Mouse (Mus musculus) small intestine, adult 2 months (tissue): Measurements from ENCODE around the gene Ssmem1. TPM values are rescaled to one million over a fixed set of nuclear protein-coding genes. Genes with fewer than 3 reads are reported as not detected.

ENCODE experiments used
- H3K27ac ChIP-seq: fragments of 200-500 bp; 2 replicates; pipeline ENCODE4 v1.5.1; 2012; ENCODE audit warnings: low read depth, low read length, control low read depth, inconsistent platforms; ENCODE audit not compliant: insufficient read depth
- H3K27me3 ChIP-seq: fragments of 200-500 bp; 2 replicates; pipeline ENCODE4 v1.6.1; 2012; ENCODE audit warnings: mild to moderate bottlenecking, moderate library complexity, low read length, inconsistent platforms; ENCODE audit not compliant: control insufficient read depth, insufficient read depth
- H3K36me3 ChIP-seq: fragments of 200-500 bp; 2 replicates; pipeline ENCODE4 v1.6.1; 2012; ENCODE audit warnings: mild to moderate bottlenecking, low read length, control low read depth, inconsistent platforms; ENCODE audit not compliant: control insufficient read depth, insufficient read depth
- H3K4me1 ChIP-seq: fragments of 200-500 bp; 2 replicates; pipeline ENCODE4 v1.6.1; 2012; ENCODE audit warnings: low read length, inconsistent platforms, mixed read lengths; ENCODE audit not compliant: control insufficient read depth, insufficient read depth, insufficient read length
- H3K4me3 ChIP-seq: fragments of 200-500 bp; 2 replicates; pipeline ENCODE4 v1.5.1; 2012; ENCODE audit warnings: low read depth, mild to moderate bottlenecking, control low read depth, inconsistent platforms, low read length, moderate library complexity
- CTCF ChIP-seq: fragments of 200-500 bp; IDR thresholded peaks from 2 replicates; pipeline ENCODE4 v1.5.1; 2012; ENCODE audit warnings: low read depth, mild to moderate bottlenecking, control low read depth, inconsistent platforms, low read length, moderate library complexity, mixed read lengths; ENCODE audit not compliant: insufficient replicate concordance, insufficient read length; ENCODE audit errors: extremely low read depth
- POLR2A ChIP-seq: fragments of 200-500 bp; IDR thresholded peaks from 2 replicates; pipeline ENCODE4 v1.6.1; 2012; ENCODE audit warnings: low read depth, mild to moderate bottlenecking, control low read depth, inconsistent platforms, low read length, moderate library complexity
- WGBS: fragments of 180-500 bp; shearing (Covaris S2); methylation state at CpG from one replicate; pipeline ENCODE4 v1.1.7; 2018; 5-methylcytosine and 5-hydroxymethylcytosine counted together
- polyA plus RNA-seq: library from polyadenylated mRNA; depleted of rRNA; stranded (reverse); fragments of >200 nt; gene quantifications from 2 replicates; pipeline ENCODE4 v1.2.3, GENCODE M21; 2012

The Ssmem1 gene
- polyA plus RNA-seq, 1 experiment: not detected

DNA sequence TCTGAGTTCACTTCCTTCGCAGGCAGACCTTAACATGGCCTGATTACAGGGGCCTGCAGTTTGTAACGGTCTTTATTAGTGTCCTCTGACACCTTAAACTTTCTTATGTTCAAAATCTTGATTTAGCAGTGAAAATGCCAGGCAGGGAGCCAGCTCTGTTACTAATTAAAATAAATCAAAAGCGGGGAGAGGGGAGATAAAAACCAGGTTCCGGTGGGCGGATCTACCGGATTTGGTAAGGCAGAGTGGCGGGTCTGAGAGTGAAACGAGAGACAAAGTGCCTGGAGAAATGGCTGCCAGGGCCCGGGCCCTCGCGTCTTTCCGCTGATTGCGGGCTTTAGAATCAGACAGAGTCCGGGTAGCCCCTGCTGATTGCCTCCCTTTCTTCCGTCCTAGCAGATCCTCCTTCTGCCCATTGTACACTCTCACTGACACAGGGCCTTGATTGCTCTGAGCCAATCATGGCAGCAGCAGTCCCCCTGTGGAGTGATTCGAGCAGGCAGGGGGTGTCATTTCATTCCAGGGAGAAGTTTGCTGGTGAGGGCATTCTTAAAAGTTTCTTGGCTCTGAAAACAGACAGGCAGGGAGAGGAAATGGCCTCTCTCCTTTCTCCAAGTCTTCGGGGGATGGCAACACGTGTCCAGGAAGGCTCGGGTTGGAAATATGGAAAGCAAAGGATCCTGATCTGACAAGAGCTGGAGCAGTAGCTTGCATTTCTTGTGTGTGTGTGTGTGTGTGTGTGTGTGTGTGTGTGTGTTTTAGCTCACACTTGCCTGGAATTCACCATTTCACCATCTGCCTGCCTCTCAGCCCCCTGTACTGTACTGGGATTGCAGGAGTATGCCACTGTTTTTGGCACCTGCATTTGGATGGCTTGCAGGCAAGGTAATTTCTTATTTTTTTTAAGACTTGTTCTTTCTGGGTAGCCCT is 17.2 kb downstream of the Ssmem1 start:
- 57% methylated on average over 19 of the region's 19 CpGs for WGBS
- Histone ChIP-seq H3K36me3 (no peaks in the 10 kb centered on the region), H3K4me3 (no peak overlapping the region)

DNA sequence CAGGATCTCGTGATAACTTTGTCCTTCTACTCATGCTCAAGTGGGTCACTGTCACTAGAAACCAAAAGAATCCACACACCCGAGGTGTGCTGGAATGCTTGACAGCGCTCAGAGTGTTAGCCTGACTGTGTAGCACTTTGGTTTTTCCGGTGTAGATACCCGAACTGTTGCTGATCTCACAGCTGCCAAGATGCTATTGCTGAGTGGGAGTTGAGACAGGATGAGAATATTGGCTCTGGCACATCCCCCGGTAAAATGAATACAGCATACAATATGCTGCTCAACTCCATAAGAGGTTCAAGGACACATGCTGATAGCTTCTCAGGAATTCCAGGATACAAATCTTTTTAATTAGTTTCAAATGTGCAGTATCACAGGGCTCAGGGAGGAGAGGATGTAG is 19.2 kb downstream of the Ssmem1 start:
- H3K27ac ChIP-seq: no peak overlapping the region

More for the DNA sequence above, 17.2 kb downstream of the Ssmem1 start:
- Histone ChIP-seq H3K27me3 (no peaks in the 10 kb centered on the region; the same call in 1 of the 2 replicates), H3K4me1 (no peaks in the 10 kb centered on the region), H3K27ac (no peak overlapping the region)
- TF ChIP-seq CTCF: no peak
- TF ChIP-seq POLR2A: no peak

GRCm38 (mm10) chr6:30535340-30535739 is 25.7 kb downstream of the Ssmem1 start:
- no peaks in the 10 kb centered on the region for H3K27me3 ChIP-seq
- H3K27ac ChIP-seq: no peak overlapping the region
- H3K4me1 ChIP-seq: no peaks in the 10 kb centered on the region
- no peaks in the 10 kb centered on the region for H3K36me3 ChIP-seq
- 25% methylated on average over 3 of the region's 3 CpGs for WGBS
- no peak overlapping the region for H3K4me3 ChIP-seq
- no peak for TF ChIP-seq POLR2A
- TF ChIP-seq CTCF: peak; percentile 85; the same call in 1 of the 2 replicates

More for the DNA sequence above, 19.2 kb downstream of the Ssmem1 start:
- H3K27me3 ChIP-seq: no peaks in the 10 kb centered on the region; the same call in 1 of the 2 replicates
- no peak overlapping the region for H3K4me3 ChIP-seq
- 72% methylated on average over 6 of the region's 6 CpGs for WGBS
- no peaks in the 10 kb centered on the region for H3K4me1 ChIP-seq
- TF ChIP-seq CTCF (no peak), POLR2A (no peak)
- no peaks in the 10 kb centered on the region for H3K36me3 ChIP-seq

- no peak overlapping the region for H3K4me3 ChIP-seq
- no peaks in the 10 kb centered on the region for H3K27me3 ChIP-seq
- no peaks in the 10 kb centered on the region for H3K36me3 ChIP-seq
- TF ChIP-seq CTCF (no peak), POLR2A (no peak)
- H3K4me1 ChIP-seq: no peaks in the 10 kb centered on the region
- WGBS: 76% methylated on average over 10 of the region's 10 CpGs
- H3K27ac ChIP-seq: no peak overlapping the region
Observed at GRCm38 (mm10) chr6:30538240-30538639, 28.6 kb downstream of the Ssmem1 start.

DNA sequence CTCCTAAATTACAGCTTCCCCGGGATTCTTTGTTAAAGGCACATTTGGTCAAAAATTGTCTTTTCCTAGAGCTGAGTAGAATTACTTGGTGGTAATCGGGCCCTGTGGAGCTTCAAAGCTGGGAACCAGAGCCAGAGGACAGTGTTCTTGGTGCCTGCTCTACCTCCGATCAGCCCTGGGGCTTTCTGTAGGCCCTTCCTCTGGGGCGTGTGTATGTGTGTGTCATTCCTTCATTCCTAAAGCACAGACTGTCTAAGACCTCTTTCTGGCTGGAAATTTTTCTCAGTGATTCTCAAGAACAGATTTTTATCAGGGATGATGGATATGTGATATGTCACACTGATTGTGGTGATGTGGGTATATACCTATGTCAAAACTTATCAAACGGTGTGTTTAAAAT is 29.2 kb downstream of the Ssmem1 start:
- 83% methylated on average over 5 of the region's 5 CpGs for WGBS

GRCm38 (mm10) chr6:30541009-30541799 is 31.6 kb downstream of the Ssmem1 start, which contains the start of gene Cpa2:
Gene Cpa2, plus strand, starts transcription at chr6:30541582.
- no peaks in the 10 kb centered on the region for H3K27me3 ChIP-seq
- H3K4me1 ChIP-seq: no peaks in the 10 kb centered on the region
- 36% methylated on average over 11 of the region's 11 CpGs for WGBS
- TF ChIP-seq POLR2A: no peak
- no peak for TF ChIP-seq CTCF
- H3K27ac ChIP-seq: no peak within 1 kb of the TSS
- no peaks in the 10 kb centered on the region for H3K36me3 ChIP-seq
- H3K4me3 ChIP-seq: no peak within 1 kb of the TSS

More for the DNA sequence above, 29.2 kb downstream of the Ssmem1 start:
- Histone ChIP-seq H3K27ac (no peak overlapping the region), H3K4me3 (no peak overlapping the region), H3K27me3 (no peaks in the 10 kb centered on the region), H3K36me3 (no peaks in the 10 kb centered on the region), H3K4me1 (no peaks in the 10 kb centered on the region)
- no peak for TF ChIP-seq CTCF
- TF ChIP-seq POLR2A: no peak
